ENCODE assay signal across 8 mouse cellular contexts in genomic region chr2:93045129-93045817, GRCm38 (mm10). TPM values are rescaled to one million over a fixed set of nuclear protein-coding genes. Genes with fewer than 3 reads are reported as not detected.
DNase-seq lines count a peak whose midpoint lies in the region; ATAC-seq and TF ChIP-seq lines count a peak whose summit lies in the region.

No protein-coding gene starts in this region.

- H3K36me3 ChIP-seq in CH12.LX (replicated peaks in 1 of 2; ENCODE audit: control insufficient read depth in 1 of 2, insufficient read depth in 1 of 2, low read length in 1 of 2), result no peaks in the 10 kb centered on the region
- H3K36me3 ChIP-seq in forebrain, embryonic 12.5 days (replicated peaks), result 0 out of 2 replicates have a peak, but pooled peaks cover 6% of the 10 kb centered on the region
- H3K36me3 ChIP-seq in liver, postnatal 0 days (replicated peaks; ENCODE audit: insufficient read depth, low read length), result no peaks in the 10 kb centered on the region
- H3K36me3 ChIP-seq in neural tube, embryonic 14.5 days (ENCODE audit: control insufficient read depth, insufficient read depth, low read length), result no peaks in the 10 kb centered on the region

- in situ Hi-C loops in CH12.LX (cut with MboI; ENCODE audit: low pct_ligation_motif_present, low pct_unique_long_range_greater_than_20kb, low sequenced_read_pairs), result no loop called here

- H3K27me3 ChIP-seq in CH12.LX (replicated peaks), result peaks cover 86% of the 10 kb centered on the region
- H3K27me3 ChIP-seq in forebrain, embryonic 12.5 days, result peaks cover 11% of the 10 kb centered on the region
- no peaks in the 10 kb centered on the region for H3K27me3 ChIP-seq in liver, postnatal 0 days (ENCODE audit: insufficient read depth, low read length)
- no peaks in the 10 kb centered on the region for H3K27me3 ChIP-seq in neural tube, embryonic 14.5 days (ENCODE audit: control insufficient read depth, insufficient read depth, low read length)

- peak; percentile 34 for DNase-seq in CH12.LX (ENCODE audit: extremely low read depth)
- DNase-seq in c-Kit-positive CD71-positive TER-119-negative erythroid progenitor cells, embryonic 14.5 days (ENCODE audit: low read depth), result peak; percentile 80
- peak; percentile 97 for DNase-seq in heart, postnatal 10 days
- DNase-seq in large intestine, adult 2 months (ENCODE audit: low read depth, low spot score), result peak; percentile 70
- DNase-seq in liver, postnatal 0 days, result peak; percentile 93
- peak; percentile 95 for DNase-seq in testis, postnatal 10 days (ENCODE audit: low spot score)

- peak overlapping the region; percentile 52 for H3K4me2 ChIP-seq in CH12.LX (ENCODE audit: insufficient read depth, low read depth, poor library complexity, severe bottlenecking)
- H3K4me2 ChIP-seq in forebrain, embryonic 12.5 days, result peak overlapping the region; percentile 60
- peak overlapping the region; percentile 85 for H3K4me2 ChIP-seq in liver, postnatal 0 days (ENCODE audit: low read depth, low read length)
- H3K4me2 ChIP-seq in neural tube, embryonic 14.5 days (ENCODE audit: low read depth, low read length), result peak overlapping the region; percentile 67

- no peak overlapping the region for H3K27ac ChIP-seq in CH12.LX (ENCODE audit: insufficient read depth, low read depth)
- H3K27ac ChIP-seq in forebrain, embryonic 12.5 days, result peak overlapping the region; percentile 93
- H3K27ac ChIP-seq in liver, postnatal 0 days (ENCODE audit: low read depth), result peak overlapping the region; percentile 96
- H3K27ac ChIP-seq in neural tube, embryonic 14.5 days (ENCODE audit: low read depth, low read length), result peak overlapping the region; percentile 93

- no peaks in the 10 kb centered on the region for H3K79me2 ChIP-seq in CH12.LX (replicated peaks; ENCODE audit: control insufficient read depth, extremely low read depth, insufficient read depth, poor library complexity, severe bottlenecking)

- WGBS in forebrain, embryonic 12.5 days, result under 1% methylated on average over 38 of the region's 55 CpGs
- under 1% methylated on average over 53 of the region's 55 CpGs for WGBS in large intestine, adult 2 months
- under 1% methylated on average over 29 of the region's 55 CpGs for WGBS in liver, postnatal 0 days (ENCODE audit: insufficient replicate concordance)
- 0% methylated on average over 18 of the region's 55 CpGs for WGBS in neural tube, embryonic 14.5 days

- peak overlapping the region in 2 of 3 experiments; percentile 13 to 73 for H3K4me3 ChIP-seq in CH12.LX (replicated peaks in 1 of 3; ENCODE audit: low read depth in 2 of 3, low read length in 2 of 3, poor library complexity in 1 of 3)
- H3K4me3 ChIP-seq in forebrain, embryonic 12.5 days (replicated peaks), result peak overlapping the region; percentile 86
- H3K4me3 ChIP-seq in liver, postnatal 0 days (ENCODE audit: low read depth, low read length), result peak overlapping the region; percentile 69
- peak overlapping the region; percentile 86 for H3K4me3 ChIP-seq in neural tube, embryonic 14.5 days (ENCODE audit: low read depth, low read length)

- TF ChIP-seq POLR2A in CH12.LX (IDR thresholded peaks at IDR 0.05; ENCODE audit: low read depth, low read length), result peak; percentile 64

- H3K9ac ChIP-seq in CH12.LX (ENCODE audit: insufficient read depth, low read depth), result peak overlapping the region; percentile 93
- H3K9ac ChIP-seq in forebrain, embryonic 12.5 days, result peak overlapping the region; percentile 98
- peak overlapping the region; percentile 96 for H3K9ac ChIP-seq in liver, postnatal 0 days (replicated peaks)
- H3K9ac ChIP-seq in neural tube, embryonic 14.5 days (replicated peaks; ENCODE audit: low read depth, low read length), result peak overlapping the region; percentile 93

- dilution Hi-C loops in CH12.LX (cut with MboI; ENCODE audit: extremely low pct_ligation_motif_present, extremely low pct_unique_long_range_greater_than_20kb, low sequenced_read_pairs), result no loop called here

- peak; percentile 98 for ATAC-seq in forebrain, embryonic 12.5 days (ENCODE audit: low FRiP score)
- ATAC-seq in liver, postnatal 0 days, result peak; percentile 98
- peak; percentile 97 for ATAC-seq in neural tube, embryonic 14.5 days (ENCODE audit: low read depth)

- H3K9me3 ChIP-seq in CH12.LX (replicated peaks; ENCODE audit: low read length), result no peaks in the 10 kb centered on the region
- H3K9me3 ChIP-seq in forebrain, embryonic 12.5 days, result no peaks in the 10 kb centered on the region
- no peaks in the 10 kb centered on the region for H3K9me3 ChIP-seq in liver, postnatal 0 days (ENCODE audit: low read length)
- no peaks in the 10 kb centered on the region for H3K9me3 ChIP-seq in neural tube, embryonic 14.5 days (ENCODE audit: control insufficient read depth, low read length)

- intact Hi-C loops in heart, postnatal 10 days (cut with DNase I), result loop anchor here (5.0 kb wide), 1 partner anchor 58 kb away; no protein-coding TSS in a partner anchor

- no peak for TF ChIP-seq CTCF in CH12.LX (conservative IDR thresholded peaks at IDR 0.05 in 1 of 2, IDR thresholded peaks at IDR 0.05 in 1 of 2; ENCODE audit: low read depth in 2 of 2, low read length in 2 of 2)
- TF ChIP-seq CTCF in liver, postnatal 0 days (IDR thresholded peaks at IDR 0.05; ENCODE audit: low read depth), result peak; percentile 29

- no peaks in the 10 kb centered on the region for H3K4me1 ChIP-seq in CH12.LX (ENCODE audit: control insufficient read depth in 1 of 2, insufficient read depth in 2 of 2)
- H3K4me1 ChIP-seq in forebrain, embryonic 12.5 days, result peaks cover 36% of the 10 kb centered on the region
- H3K4me1 ChIP-seq in liver, postnatal 0 days (ENCODE audit: insufficient read depth), result peaks cover 21% of the 10 kb centered on the region
- peaks cover 15% of the 10 kb centered on the region for H3K4me1 ChIP-seq in neural tube, embryonic 14.5 days (ENCODE audit: control insufficient read depth, insufficient read depth, low read length)

- TF ChIP-seq RAD21 in CH12.LX (IDR thresholded peaks at IDR 0.05; ENCODE audit: low read depth, low read length), result no peak

- no peak for TF ChIP-seq EP300 in CH12.LX (IDR thresholded peaks at IDR 0.05; ENCODE audit: low read length)
- TF ChIP-seq EP300 in liver, postnatal 0 days (IDR thresholded peaks at IDR 0.05; ENCODE audit: low read depth), result no peak

TF ChIP-seq in CH12.LX, 34 proteins besides CTCF, POLR2A, EP300 and RAD21:
- TF ChIP-seq ZKSCAN1 (IDR thresholded peaks at IDR 0.05; ENCODE audit: borderline replicate concordance, low read depth, low read length) (no peak), ELF1 (IDR thresholded peaks at IDR 0.05; ENCODE audit: low read depth, low read length) (peak; percentile 55), NELFE (IDR thresholded peaks at IDR 0.05; ENCODE audit: low read depth, low read length) (peak; percentile 56; the same call in 1 of the 2 replicates), MAX (IDR thresholded peaks at IDR 0.05; ENCODE audit: low read length) (no peak), BHLHE40 (IDR thresholded peaks at IDR 0.05; ENCODE audit: low read depth, low read length) (no peak), HCFC1 (IDR thresholded peaks at IDR 0.05; ENCODE audit: low read depth, low read length) (peak; percentile 12; the same call in 1 of the 2 replicates), POLR2AphosphoS2 (IDR thresholded peaks at IDR 0.05; ENCODE audit: low read depth, low read length) (no peak), USF2 (conservative IDR thresholded peaks at IDR 0.05; ENCODE audit: low read depth, low read length) (no peak), ZMIZ1 (IDR thresholded peaks at IDR 0.05; ENCODE audit: low read depth, low read length) (peak; percentile 57; the same call in 1 of the 2 replicates), TCF12 (IDR thresholded peaks at IDR 0.05; ENCODE audit: low read depth, low read length) (peak; percentile 59; the same call in 1 of the 2 replicates), ZNF384 (IDR thresholded peaks at IDR 0.05; ENCODE audit: low read depth, low read length) (no peak), CHD2 (IDR thresholded peaks at IDR 0.05; ENCODE audit: low read length) (peak; percentile 44; the same call in 1 of the 2 replicates), NRF1 (IDR thresholded peaks at IDR 0.05; ENCODE audit: low read depth, low read length) (peak; percentile 43; the same call in 1 of the 2 replicates), UBTF (IDR thresholded peaks at IDR 0.05; ENCODE audit: low read depth, low read length) (peak; percentile 77; the same call in 1 of the 2 replicates)
TF ChIP-seq in CH12.LX: peak in this region for 8.

RNA-seq across cellular contexts. Expression of gene Prdm11, which starts 0.7 kb away (rescaled TPM):
- total RNA-seq in CH12.LX (2012; rRNA removed) (1.3 and 1.8 TPM in 2 replicates), CH12.LX (2014; rRNA removed) (0.05 TPM in 1 of 2 replicates, not detected in the other)
- 0.06 TPM in 1 of 2 replicates, not detected in the other for polyA plus RNA-seq in CH12.LX (2012; ENCODE audit: insufficient read length, low read depth)
- polyA plus RNA-seq in forebrain, embryonic 12.5 days (2016; fragmentation: Nextera tagmentation; extraction: Ambion mirVana), result 1.7 and 2.1 TPM in 2 replicates
- 10 to 100 TPM; 20.9 to 21.8 TPM for total RNA-seq in heart, postnatal 10 days (2021)
- polyA plus RNA-seq in large intestine, adult 2 months (2012; rRNA removed), result 2.3 TPM in 2 replicates
- 0.86 and 1.2 TPM in 2 replicates for polyA plus RNA-seq in liver, postnatal 0 days (2015; fragmentation: Nextera tagmentation; extraction: Ambion mirVana)
- polyA plus RNA-seq in neural tube, embryonic 14.5 days (2014; fragmentation: Nextera tagmentation; extraction: Ambion mirVana), result 1.8 TPM in 2 replicates

Comparison
In these comparisons a context has a peak if more than half of its experiments do, and no peak if none do; other contexts are left out.
1. DNase-seq: peak in every context shown above with its lines; median percentile 97 in heart, postnatal 10 days; 95 in testis, postnatal 10 days; 93 in liver, postnatal 0 days; 80 in c-Kit-positive CD71-positive TER-119-negative erythroid progenitor cells, embryonic 14.5 days; 70 in large intestine, adult 2 months; 34 in CH12.LX.